Mouse (Mus musculus): ENCODE data around the gene Klhl18.

Klhl18 gene

DNA sequence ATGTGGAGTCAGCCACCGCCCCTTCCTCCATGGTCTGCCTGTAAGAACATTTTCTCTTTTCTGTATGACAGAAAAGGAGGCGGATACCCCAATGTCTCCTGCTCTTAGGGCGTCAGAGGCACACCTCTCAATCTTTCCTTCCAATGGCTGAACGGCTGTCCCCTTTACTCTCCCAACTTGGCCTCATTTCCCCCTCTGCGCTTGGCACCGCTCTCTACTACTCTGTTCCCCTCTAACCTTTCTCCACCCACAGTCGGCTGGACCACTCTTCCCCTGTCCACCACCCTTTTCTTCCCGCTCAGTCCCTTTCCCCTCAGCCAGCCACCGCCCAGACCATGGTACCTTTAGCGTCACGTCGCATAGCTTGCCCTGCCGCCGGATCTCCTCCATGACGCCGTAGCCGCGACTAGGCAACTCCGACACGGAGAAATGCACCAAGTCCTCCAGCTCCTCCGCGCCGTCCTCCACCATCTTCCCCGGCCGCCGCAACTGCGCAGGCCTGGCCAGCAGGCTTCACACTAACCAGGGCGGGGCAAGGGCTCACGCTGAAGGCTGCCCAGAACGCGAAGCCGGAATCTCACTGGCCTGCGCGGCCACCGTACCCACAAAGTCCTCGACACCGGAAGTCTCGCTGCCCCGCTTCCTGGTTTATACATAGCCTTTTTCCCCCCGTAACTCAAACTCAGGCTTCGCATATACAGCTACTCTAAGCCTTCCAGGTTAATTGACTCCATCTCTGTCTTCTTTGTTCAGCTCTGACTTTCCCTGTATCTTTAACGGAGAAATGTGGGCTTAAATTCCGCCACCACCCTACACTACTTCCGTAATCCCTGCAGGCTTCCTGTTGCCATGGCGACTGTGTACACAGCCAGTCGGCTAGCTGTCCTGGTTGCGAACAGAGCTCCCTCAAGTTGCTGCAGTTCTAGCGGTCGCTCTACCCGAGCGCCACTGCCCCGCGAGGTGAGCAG is at the start of gene Klhl18, which contains the start of gene Kif9:
Gene Klhl18, minus strand, starts transcription at position 571 of the 968 bp plus-strand sequence.
Gene Kif9, plus strand, starts transcription at position 835 of the 968 bp plus-strand sequence.
- peak; percentile 99 for DNase-seq (ENCODE audit: low spot score)

DNA sequence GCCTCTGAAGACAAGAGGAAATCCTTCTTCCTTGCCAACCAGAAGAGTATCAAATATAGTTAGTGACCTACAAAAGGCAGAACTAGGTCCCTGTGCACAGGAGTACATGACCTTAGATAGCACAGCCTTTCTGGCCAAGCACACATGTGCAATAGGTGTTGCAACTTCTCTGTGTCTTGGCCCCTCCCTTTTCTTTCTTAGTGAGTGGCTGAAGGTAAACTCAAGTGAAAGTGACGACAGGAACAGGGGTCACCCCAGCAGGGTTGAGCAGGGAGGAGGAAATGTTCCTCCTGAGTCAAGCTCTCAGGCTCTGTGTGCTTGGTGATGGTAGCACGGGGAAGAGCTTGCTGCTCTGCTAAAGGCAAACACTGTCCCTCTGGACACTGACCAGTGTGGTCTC is 49.2 kb upstream of the Klhl18 start:
- DNase-seq (ENCODE audit: low spot score), result no peak

DNA sequence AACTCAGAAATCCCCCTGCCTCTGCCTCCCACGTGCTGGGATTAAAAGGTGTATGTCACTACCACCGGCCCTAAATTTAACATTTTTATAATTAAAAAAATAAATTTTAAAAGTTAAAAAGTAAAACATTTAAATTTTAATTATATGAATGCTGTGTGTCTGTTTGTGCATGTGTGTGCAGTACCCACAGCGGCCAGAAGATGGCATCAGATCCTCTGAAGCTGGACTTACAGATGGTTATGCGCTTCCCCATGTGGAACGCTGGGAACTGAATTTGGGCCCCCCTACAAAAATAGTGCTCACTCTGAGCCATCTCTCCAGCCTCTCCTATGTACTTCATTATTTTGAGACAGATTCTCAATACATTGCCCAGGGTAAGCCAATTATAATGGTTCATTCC is 14.4 kb upstream of the Klhl18 start:
- DNase-seq (ENCODE audit: low spot score), result peak; percentile 10

DNA sequence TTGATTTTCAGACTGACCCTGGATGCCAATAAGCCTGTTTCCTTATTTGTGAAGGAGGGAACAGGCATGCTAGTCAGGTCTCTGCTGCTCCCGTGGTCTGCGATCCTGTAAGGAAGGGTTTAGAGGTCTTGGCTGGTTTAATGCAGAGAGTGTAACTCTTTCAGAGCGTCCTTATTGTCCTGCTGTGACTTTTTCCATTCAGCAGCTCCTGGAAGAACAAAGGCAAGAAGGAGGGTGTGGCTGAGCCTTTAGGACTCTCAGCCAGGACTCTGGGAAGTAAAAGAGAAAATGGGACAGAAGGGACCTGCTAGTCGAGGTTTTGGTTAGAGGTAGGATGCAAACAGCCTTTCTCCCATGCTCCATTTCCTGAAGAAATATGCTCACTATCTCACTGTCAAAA is 12.3 kb upstream of the Klhl18 start:
- no peak for DNase-seq (ENCODE audit: low spot score)

DNA sequence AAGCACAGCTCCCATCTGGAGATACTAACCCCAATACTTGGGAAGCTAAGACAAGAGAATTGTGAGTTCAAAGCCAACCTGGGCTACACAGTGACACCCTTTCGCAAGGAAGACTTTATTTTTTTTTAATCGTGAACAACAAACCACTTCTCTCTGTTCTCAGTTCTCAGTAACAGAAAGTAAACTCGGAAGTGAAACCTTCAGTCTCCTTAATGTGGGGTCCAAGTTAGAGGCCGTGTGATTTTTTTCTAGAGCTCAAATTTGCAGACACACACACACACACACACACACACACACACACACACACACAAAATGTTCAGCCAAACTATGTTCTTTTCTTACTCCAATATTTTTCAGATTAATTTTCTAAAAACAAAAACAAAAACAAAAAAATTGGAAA is 2.1 kb upstream of the Klhl18 start:
- no peak for DNase-seq (ENCODE audit: low spot score)

DNA sequence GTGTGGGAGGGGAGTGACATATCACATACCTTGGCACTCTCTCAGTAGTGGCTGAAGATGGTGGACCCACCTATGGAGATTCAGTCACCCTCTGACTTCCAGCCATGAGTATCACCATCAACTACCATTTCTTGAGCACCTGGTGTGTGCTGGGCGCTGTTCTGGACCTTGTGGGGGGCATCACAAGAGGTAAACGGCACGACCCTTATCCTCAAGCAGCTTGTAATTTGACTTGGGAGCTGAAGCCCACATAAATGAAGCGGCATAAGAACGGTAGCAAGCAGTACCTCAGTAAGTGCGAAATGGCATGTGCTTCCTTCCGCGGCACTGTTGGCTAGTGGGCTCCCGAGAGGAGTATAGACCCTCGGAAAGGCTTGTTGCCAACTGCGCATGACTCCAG is 1.5 kb upstream of the Klhl18 start:
- DNase-seq (ENCODE audit: low spot score), result no peak

DNA sequence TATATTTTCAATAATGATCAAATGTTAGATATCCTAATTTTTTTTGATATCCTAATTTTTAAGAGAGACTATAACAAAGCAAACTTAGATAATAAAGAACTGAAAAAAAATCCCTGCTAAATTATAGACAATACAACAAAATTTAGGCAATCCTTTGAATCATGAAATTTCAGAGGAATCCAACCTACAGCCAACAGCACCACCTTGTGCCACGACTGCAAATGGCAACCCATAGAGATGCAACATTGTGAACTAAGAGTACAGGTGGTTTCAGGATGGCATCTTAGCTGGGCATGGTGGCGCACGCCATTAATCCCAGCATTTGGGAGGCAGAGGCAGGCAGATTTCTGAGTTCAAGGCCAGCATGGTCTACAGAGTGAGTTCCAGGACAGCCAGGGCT is 10.3 kb downstream of the Klhl18 start:
- DNase-seq (ENCODE audit: low spot score), result no peak

DNA sequence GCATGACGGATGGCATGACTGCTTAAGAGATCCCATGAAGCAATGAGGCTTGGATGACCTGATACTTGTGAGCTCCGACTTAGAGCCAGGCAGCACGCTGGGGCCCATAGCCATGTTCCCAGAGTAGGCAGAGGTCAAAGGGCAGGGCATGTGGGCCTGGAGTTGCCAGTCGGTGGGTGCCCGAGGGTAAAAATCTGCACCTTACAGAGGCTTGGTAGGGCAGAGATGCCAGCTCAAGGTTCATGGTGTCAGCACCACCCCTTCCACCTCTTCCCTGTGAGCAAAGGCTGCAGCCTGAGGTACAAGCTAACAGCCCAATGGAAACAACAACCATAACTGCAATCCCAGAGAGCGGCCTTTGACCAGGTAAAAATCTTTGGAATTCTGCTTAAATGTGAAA is 11.2 kb downstream of the Klhl18 start:
- DNase-seq (ENCODE audit: low spot score), result no peak

DNA sequence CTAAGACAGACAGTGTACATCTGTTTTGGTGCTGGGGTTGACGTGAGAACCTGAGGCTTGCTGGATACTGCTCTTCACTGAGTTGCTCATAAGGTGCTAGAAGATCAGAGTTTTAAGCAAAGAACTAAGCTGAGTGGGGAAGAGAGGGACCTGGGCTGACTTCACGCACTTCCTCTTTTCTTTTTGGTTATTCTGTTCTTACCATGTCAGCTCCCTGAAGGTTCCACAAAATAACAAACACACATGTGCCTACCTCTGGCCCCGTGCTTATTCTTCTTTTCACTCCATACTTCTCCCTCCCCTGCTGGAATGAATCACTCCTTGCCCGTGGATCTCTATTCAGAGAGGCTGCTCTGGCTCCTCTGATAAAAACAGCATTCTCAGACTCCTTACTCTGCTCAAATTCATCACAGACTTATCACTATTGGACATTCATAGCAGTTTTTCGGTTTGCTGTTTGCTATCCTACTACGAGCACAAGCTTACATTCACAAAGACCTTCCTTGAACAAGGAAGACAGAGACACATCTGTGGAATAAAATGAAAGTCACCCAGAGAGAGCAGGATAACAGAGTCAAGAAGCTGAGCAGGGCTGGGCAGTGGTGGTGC is 12.4 kb downstream of the Klhl18 start:
- no peak for DNase-seq (ENCODE audit: low spot score)

DNA sequence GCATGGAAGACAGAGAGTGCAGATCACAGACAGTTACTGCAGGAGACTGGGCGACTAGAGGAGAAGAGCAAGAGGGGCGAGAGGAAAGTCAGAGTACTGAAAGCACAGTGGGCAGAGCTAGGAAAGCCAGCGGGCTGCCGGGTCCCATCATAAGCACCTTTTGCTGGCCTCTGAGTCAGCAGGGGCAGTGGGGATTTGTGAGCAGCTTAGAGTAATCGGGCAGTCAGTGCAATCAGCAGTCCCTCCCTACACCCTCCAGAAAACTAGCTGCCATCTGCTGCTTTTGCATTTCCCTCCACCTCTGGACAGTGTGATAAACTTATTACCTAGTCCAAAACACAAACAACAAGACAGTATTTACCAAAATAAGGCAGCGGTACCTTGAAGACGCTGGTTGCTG is 14.2 kb downstream of the Klhl18 start:
- DNase-seq (ENCODE audit: low spot score), result no peak

DNA sequence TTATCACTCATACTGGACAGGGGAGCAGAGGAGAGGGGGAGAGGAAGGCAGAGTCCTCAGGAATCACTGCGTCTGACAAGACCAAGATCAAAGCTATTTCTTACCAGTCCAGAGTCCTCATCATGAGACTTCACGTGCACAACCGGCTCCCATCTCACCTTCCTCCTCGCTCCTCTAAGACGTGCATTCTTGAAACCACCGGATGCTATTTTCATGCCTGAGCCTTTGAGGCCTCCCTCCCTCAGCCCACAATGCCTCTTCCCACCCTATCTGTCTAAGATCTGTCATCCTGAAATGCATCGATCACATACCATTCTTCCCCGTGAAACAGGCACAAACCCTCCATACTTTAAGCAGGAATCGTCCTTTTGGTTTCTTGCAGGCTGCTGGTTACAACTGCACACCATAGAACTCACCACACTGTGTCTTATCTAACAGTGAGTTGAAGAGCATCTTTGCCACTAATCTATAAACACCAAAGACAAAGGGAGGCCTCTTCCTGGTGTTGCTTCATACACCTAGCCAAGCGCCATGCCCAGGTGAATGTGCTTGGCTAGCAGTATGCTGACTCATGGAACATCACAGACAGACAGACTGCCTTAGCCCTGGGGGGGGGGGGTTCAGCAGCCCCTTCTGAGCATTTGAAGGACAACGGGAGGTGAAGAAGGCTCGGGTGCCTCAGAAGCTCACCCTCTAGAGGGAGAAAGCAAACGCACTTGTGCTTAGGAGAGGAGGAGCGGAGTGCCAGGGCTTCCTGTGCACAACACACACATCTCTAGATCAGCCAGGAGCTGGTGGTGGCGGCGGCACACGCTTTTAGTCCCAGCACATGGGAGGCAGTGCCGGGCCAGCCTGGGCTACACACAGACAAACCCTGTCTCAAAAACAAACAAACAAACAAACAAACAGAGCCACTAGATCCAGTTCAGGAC is 15.3 kb downstream of the Klhl18 start:
- DNase-seq (ENCODE audit: low spot score), result no peak

DNA sequence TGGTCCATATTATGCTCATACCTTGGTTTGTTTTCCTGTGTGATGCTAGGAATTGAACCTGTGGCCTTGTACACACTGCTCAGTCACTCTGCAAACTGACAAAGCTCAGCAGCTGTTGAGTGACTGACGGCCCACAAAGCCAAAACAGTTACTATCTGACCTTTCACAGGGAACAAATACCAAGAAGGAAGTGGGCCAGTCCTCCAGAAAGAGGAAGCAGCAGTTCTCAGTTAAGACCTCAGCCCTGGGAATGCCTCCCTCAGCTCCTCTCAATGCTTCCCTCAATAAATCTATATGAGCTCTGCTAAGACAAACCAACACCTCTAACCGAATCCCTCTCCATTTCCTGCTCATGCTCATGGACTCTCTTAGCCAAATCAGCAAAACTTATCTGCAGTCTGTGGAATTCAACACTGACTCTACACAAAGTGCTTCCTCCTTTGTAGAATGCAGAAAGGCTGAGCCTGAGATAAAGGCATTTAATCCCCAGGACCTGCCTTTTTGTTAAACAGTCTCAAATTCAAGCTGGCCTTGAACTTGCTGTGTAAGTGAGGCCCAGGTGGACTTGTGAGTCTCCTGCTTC is 17.3 kb downstream of the Klhl18 start:
- no peak for DNase-seq (ENCODE audit: low spot score)

DNA sequence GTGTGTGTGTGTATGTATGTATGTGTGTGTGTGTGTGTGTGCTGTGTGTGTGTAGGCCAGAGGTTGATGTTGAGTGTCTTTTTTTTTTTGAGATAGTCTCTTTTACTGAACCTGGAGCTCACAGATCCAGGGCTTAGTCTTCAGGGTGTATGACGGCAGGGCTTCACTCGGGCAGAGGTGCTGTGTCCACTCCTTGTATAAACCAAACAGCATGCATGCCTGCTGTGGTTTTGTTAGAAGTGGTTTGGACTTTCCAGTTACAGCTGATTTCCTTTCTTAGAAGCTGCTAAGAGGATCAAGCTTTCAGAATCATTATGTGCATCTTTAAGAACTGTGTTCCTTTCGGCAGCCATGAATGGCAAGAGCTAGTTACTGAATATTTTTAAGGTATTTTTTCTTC is 18.6 kb downstream of the Klhl18 start:
- DNase-seq (ENCODE audit: low spot score), result no peak

DNA sequence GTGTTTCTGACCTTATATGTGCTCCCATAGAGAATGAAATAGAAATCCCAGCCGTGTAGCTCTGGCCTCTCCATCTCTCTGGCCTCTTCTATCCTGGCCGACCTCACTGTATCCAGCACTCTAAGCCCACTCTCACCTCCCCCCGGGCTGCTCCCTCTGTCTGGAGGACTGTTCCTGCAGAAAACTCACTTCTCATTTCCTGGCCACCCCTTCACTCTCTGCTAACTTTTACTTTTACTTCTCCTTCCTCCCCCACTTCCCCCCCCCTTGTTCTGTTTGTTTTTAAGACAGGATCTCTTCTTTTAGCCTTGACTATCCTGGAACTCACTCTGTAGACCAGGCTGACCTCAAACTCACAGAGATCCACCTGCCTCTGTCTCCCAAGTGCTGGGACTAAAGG is 24.0 kb downstream of the Klhl18 start:
- no peak for DNase-seq (ENCODE audit: low spot score)

DNA sequence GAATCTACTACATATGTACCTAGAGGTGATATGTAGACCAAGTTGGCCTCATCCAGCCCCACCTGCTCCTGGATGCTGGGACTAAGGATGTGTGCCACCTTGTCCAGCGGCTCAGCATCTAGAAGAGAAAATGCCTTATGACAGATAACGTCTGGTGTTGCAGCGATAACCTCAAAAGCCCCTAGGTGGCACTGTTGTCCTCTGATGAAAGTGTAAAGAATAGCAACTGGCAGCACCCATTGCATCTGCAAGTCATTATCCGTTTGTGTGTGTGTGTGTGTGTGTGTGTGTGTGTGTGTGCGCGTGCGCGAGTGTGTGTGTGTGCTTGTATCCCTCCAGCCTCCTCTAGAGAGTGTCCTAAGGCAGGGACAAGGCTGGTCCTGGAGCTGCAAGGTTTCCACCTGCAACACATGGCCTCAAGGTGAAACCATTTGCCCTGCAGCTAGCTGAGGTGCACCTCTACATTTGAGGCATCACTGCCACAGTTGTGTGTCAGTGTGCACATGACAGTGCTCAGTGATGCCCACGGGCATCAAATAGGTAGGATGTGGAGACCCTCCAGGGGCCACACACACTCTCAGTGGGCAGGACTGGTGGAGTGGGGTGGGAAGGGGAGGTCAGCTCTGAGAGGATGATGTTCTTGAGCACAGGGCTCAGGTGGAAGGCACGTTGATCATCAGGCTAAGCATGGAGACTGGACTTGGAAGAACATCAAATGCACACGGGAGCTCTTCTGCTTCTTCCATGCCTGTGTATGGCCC is 27.5 kb downstream of the Klhl18 start:
- peak; percentile 95 for DNase-seq (ENCODE audit: low spot score)

DNA sequence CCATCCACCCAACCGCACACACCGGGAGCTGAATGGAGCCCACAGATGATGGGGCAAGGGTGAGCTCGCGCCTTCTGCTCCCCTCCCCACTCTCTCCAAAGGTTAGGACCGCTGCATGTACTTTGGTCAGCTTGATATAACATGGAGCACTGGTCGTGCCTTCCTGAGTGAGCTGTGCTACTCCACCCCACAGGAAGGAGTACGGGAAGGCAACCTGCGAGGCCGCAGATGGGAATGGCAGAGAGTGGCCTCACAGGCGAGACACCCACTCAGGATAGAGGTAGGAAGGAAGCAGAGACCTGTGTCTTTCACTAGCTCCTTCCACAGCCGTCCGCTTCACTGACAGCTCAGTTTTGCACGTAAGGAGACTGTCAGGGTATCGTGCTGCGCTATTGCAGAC is 28.1 kb downstream of the Klhl18 start:
- no peak for DNase-seq (ENCODE audit: low spot score)

DNA sequence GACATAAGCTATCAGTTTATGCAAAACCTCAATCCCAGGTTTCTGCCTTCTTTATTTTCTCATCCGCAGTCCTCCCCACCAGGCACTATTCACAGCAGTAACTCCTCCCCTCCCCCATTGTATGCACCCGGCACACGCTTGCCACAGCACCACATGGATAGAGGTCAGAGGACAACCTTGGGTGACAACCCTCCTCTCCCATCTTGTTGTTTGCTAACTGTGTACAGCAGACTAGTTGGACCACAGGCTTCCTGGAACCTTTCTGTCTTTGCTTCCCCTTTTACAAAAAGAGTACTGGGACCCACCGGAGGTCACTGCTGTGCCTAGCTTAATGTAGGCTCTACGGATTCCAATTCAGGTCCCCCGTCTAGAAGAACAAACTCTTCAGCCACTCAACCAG is 35.9 kb downstream of the Klhl18 start:
- DNase-seq (ENCODE audit: low spot score), result no peak

DNA sequence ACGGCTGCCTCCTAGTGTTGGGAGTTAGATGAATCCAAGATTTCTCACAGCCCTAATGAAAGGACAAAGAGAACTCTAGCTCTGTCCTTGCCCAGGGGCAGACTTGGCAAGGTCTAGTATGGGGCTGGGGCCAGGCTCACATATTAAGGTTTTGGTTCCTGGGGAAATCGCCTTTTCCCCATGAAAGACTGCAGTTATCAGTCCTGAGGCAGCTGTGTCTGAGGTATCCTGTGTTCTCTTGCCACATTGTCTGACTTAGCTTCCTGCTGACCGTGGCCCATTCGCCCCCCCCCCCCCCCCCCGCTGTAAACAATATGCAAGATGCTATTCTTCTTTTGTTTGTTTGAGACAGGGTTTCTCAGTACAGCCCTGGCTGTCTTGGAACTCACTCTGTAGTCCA is 36.4 kb downstream of the Klhl18 start:
- DNase-seq (ENCODE audit: low spot score), result no peak

DNA sequence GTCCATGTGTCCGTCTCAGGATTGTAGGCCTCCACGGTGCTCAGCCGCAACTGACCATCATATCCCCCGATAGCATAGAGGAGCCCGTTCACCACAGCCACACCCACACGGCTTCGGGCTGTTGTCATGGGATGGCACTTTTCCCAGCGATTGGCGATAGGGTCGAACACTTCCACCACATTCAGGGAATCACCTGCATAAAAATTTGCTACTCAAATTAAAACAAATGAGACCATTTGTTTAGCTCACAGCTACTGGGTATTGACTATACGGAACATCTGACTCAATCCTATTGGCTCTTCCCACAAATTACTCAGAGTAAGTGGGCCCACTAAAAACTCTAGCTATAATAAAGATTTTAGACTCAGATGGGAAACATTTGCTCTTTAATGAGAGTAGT is 40.5 kb downstream of the Klhl18 start:
- no peak for DNase-seq (ENCODE audit: low spot score)

DNA sequence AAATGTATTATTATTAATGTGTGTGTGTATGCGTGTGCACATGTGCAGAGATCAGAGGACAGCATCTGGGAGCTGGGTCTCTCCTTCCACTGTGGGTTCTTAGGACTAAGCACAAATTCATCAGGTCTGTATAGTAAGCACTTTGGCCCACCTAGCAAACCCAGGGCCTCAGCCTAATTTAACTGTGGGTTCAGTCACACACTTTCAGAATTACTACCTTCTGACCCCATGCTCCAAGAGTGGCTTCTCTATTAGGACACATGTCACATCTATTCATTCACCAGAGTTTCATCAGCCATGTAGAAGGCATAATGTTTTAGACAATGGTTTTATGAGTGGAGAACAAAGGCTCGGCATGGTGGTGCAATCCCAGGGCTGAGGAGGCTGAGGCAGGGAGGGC is 43.4 kb downstream of the Klhl18 start:
- DNase-seq (ENCODE audit: low spot score), result no peak

DNA sequence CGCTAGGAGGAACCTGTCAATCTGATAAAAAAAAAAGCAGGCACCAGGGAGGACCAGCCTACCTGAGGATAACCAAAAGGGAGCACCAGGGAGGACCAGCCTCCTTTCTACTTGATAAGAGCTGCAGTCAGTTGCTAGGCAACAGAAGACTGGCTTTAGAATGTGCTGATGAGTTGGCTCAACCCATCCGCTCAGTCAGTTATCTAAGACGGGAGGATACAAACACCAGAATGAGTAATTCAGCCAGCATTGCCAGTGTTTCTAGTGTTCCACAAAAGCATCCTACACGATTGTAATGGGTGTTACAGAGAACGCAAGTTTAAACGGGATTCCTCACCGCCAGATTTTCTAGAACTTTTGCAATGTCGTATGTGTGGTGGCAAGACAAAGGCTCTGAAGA is 45.3 kb downstream of the Klhl18 start:
- no peak for DNase-seq (ENCODE audit: low spot score)
